Mouse (Mus musculus) forebrain, embryonic 15.5 days (tissue): ENCODE measurements around the gene Spo11. TPM values are rescaled to one million over a fixed set of nuclear protein-coding genes. Genes with fewer than 3 reads are reported as not detected.

ENCODE experiments used
- ATAC-seq: fragments of 200-750 bp; cut with Nextera tagmentation; replicated peaks from 2 replicates; pipeline ENCODE4 v1.8.0; 2017; ENCODE audit warnings: mild to moderate bottlenecking, moderate TSS enrichment, moderate library complexity
- H3K27ac ChIP-seq: fragments of 300-500 bp; sonication (generic); replicated peaks from 2 replicates; pipeline ENCODE4 v1.5.1; 2015; ENCODE audit warnings: mild to moderate bottlenecking, inconsistent platforms
- H3K27me3 ChIP-seq: fragments of 300-500 bp; sonication (generic); 2 replicates; pipeline ENCODE4 v1.6.1; 2015; ENCODE audit warnings: inconsistent platforms
- H3K36me3 ChIP-seq: fragments of 300-500 bp; sonication (generic); 2 replicates; pipeline ENCODE4 v1.6.1; 2015; ENCODE audit warnings: mild to moderate bottlenecking, inconsistent platforms
- H3K4me1 ChIP-seq: fragments of 300-500 bp; sonication (generic); 2 replicates; pipeline ENCODE4 v1.6.1; 2015; ENCODE audit warnings: inconsistent platforms
- H3K4me2 ChIP-seq: fragments of 300-500 bp; sonication (generic); replicated peaks from 2 replicates; pipeline ENCODE4 v1.6.1; 2015; ENCODE audit warnings: mild to moderate bottlenecking, inconsistent platforms
- H3K4me3 ChIP-seq: fragments of 300-500 bp; sonication (generic); 2 replicates; pipeline ENCODE4 v1.5.1; 2015; ENCODE audit warnings: mild to moderate bottlenecking, inconsistent platforms
- H3K9ac ChIP-seq: fragments of 300-500 bp; sonication (generic); replicated peaks from 2 replicates; pipeline ENCODE4 v1.6.1; 2015; ENCODE audit warnings: mild to moderate bottlenecking, inconsistent platforms
- H3K9me3 ChIP-seq: fragments of 300-500 bp; sonication (generic); 2 replicates; pipeline ENCODE4 v1.6.1; 2016; ENCODE audit warnings: inconsistent platforms
- WGBS: fragments of 180-500 bp; shearing (Covaris S2); methylation state at CpG from one replicate; pipeline ENCODE4 v1.1.7; 2015; ENCODE audit warnings: mixed read lengths; 5-methylcytosine and 5-hydroxymethylcytosine counted together
- polyA plus RNA-seq: library from polyadenylated mRNA; unstranded; fragments of >200 nt; fragmentation: Nextera tagmentation; extraction: Ambion mirVana; gene quantifications from 2 replicates; pipeline ENCODE4 v1.2.1, GENCODE M21; 2015

Gene Spo11
- polyA plus RNA-seq, 1 experiment from 2014 or later = 0.46 TPM

DNA sequence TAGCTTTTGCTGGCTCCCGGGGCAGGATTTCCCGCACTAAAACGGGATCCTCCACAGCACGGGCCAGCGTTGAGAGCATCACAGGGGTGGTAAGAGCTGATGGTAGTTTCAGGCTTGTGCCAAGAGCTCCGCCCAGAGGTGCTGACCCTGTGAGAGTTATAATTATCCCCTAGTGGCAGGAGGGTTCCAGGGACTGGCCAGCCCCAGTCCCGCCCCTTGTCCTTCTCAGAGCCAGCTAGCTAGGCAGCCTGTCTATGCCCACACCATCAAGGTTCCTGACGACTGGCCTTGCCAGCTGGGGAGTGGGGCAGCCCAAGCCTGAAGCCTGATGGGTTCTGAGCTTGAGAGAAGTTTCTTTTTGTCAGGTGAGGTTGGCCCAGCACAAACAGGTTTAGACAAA, 41.1 kb downstream of the Spo11 start:
- 0 out of 2 replicates have a peak overlapping the region, but pooled peaks have one; percentile 10 for H3K9ac ChIP-seq
- peaks cover 12% of the 10 kb centered on the region; the same call in 1 of the 2 replicates for H3K27me3 ChIP-seq
- no peak overlapping the region for H3K4me2 ChIP-seq
- no peak overlapping the region for H3K27ac ChIP-seq
- peaks cover 25% of the 10 kb centered on the region for H3K36me3 ChIP-seq
- 36% methylated on average over 8 of the region's 8 CpGs for WGBS
- H3K9me3 ChIP-seq = no peaks in the 10 kb centered on the region
- H3K4me3 ChIP-seq = no peak overlapping the region
- ATAC-seq = no peak
- peaks cover 30% of the 10 kb centered on the region for H3K4me1 ChIP-seq

DNA sequence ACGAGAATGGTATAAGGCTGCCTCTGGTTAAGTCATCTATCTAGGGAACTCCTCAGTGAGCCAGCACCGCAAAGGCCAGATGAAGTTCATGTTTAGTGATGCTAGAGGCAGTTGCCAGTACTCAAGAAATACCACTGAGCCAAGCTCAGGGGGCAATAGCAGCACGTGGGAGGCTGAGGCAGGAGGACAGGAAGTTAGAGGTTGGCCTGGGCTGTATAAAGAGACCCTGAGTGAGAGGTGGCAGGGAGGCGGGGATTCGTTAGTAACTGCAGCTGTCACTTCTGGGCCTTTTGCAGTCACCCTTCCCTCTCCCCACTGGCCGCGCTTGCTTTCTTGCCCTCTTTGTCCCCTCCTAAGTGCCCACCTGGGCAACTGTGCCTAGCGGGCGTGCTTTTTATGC, 41.8 kb downstream of the Spo11 start:
- Histone ChIP-seq H3K9me3 (no peaks in the 10 kb centered on the region), H3K4me1 (peaks cover 37% of the 10 kb centered on the region), H3K27ac (no peak overlapping the region), H3K27me3 (peaks cover 12% of the 10 kb centered on the region; the same call in 1 of the 2 replicates), H3K4me2 (peak overlapping the region; percentile 85), H3K36me3 (peaks cover 18% of the 10 kb centered on the region), H3K4me3 (peak overlapping the region; percentile 44), H3K9ac (peak overlapping the region; percentile 33)
- peak; percentile 3; the same call in 1 of the 2 replicates for ATAC-seq
- whole genome bisulfite sequencing = 15% methylated on average over 9 of the region's 9 CpGs

DNA sequence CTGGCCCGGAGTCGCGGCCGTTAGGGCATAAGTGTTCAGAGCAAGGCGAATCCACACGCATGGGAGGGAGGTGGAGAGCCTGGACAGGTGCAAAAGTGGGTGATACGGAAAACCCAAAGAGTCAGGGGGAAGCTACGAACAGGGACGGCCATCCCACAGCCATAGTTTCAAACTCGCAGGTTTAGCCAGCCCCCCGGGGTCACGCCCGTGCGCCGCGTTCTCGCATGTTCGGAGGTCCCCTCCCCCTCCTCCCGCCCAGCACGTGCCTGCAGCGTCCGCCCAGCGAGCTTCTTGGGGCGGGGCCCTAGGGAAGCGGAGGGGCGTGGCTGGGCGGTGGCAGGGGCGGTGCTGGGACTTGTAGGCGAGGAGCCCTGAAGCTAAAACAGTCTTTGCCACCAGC, 42.3 kb downstream of the Spo11 start:
- H3K4me3 ChIP-seq = peak overlapping the region; percentile 44
- no peak overlapping the region for H3K27ac ChIP-seq
- under 1% methylated on average over 29 of the region's 29 CpGs for WGBS
- H3K4me1 ChIP-seq = peaks cover 42% of the 10 kb centered on the region
- H3K9me3 ChIP-seq = no peaks in the 10 kb centered on the region
- H3K9ac ChIP-seq = peak overlapping the region; percentile 33
- peaks cover 13% of the 10 kb centered on the region for H3K36me3 ChIP-seq
- ATAC-seq = peak; percentile 69
- H3K4me2 ChIP-seq = peak overlapping the region; percentile 85
- peaks cover 12% of the 10 kb centered on the region; the same call in 1 of the 2 replicates for H3K27me3 ChIP-seq

DNA sequence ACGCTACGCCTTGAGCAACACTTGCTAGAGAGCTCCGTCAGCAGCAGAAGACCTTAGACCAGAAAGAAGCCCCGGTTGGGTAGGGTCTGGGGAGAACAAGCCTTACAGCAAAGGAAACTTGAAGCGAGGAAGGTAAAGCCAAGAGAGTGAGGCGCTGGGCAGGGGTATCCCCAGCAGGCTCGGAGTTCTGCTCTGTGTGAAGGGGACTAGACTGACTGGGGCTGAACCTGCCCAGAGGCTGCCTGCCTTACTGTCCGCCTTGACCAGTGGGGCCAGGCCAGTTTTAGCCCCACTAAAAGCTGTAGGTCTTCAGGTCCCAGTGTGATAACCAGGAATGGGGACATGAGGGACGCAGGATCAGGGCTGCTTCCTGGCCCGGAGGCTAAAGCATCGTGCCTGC, 42.9 kb downstream of the Spo11 start, which contains the start of gene Rbm38:
TSS of gene Rbm38 (plus strand) at position 69 of the 400 bp plus-strand sequence.
- 32% methylated on average over 11 of the region's 11 CpGs for WGBS
- no peak within 1 kb of the TSS for H3K27ac ChIP-seq
- H3K9ac ChIP-seq = peak within 1 kb of the TSS; percentile 33
- peaks cover 48% of the 10 kb centered on the region for H3K4me1 ChIP-seq
- peaks cover 12% of the 10 kb centered on the region; the same call in 1 of the 2 replicates for H3K27me3 ChIP-seq
- peaks cover 8% of the 10 kb centered on the region for H3K36me3 ChIP-seq
- H3K4me2 ChIP-seq = peak within 1 kb of the TSS; percentile 85
- ATAC-seq = no peak
- no peaks in the 10 kb centered on the region for H3K9me3 ChIP-seq
- peak within 1 kb of the TSS; percentile 70 for H3K4me3 ChIP-seq

DNA sequence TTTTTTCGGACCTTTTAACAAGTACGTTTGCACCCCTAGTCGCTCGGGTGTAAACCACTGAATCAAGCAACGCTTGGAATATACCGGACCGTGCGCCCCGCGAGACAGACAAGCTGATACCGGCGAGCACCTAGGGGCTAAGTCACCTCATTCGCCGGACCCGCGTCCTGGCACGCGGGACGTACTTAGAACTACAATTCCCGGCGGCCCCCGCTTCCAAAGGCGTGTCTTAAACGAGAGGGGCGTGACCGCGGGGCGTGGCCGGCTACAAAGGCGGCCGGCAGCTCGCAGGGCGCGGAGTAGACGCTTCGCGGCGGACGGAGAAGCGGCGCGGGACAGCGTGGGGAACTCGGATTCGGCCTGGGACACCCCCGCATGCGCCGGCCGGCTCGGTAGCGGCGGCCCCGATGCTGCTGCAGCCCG, 44.1 kb downstream of the Spo11 start:
- peaks cover 59% of the 10 kb centered on the region for H3K4me1 ChIP-seq
- H3K4me2 ChIP-seq = peak overlapping the region; percentile 64
- ATAC-seq = peak; percentile 79
- H3K36me3 ChIP-seq = no peaks in the 10 kb centered on the region
- WGBS = under 1% methylated on average over 54 of the region's 54 CpGs
- peak overlapping the region; percentile 70 for H3K4me3 ChIP-seq
- peaks cover 12% of the 10 kb centered on the region; the same call in 1 of the 2 replicates for H3K27me3 ChIP-seq
- peak overlapping the region; percentile 68 for H3K27ac ChIP-seq
- peak overlapping the region; percentile 66 for H3K9ac ChIP-seq
- no peaks in the 10 kb centered on the region for H3K9me3 ChIP-seq

DNA sequence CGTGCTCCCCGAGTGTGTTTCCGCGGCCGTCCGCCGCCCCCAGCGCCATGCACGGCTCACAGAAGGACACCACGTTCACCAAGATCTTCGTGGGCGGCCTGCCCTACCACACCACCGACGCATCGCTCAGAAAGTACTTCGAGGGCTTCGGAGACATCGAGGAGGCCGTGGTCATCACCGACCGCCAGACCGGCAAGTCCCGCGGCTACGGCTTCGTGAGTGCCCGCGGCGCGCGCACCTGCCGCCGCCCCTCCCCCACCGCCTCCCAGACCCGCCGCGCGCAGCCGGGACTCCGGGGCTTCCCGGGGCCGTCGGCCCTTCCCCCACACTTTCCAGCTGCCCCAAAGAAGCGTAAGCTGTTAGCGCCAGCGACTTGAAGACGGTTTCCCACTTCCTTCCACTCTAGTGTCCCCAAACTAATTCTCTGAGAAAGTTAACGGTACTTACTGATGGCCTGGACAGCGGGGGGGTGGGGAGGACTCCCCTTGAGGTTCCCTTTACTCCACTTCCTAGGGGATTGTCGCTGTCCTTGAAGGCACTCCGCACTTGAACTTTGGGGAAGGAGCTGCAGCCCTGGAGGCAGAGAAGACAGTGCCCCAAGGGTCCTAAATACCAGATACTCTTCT, 44.7 kb downstream of the Spo11 start:
- H3K9ac ChIP-seq = peak overlapping the region; percentile 66
- ATAC-seq = peak; percentile 51
- peak overlapping the region; percentile 64 for H3K4me2 ChIP-seq
- peaks cover 12% of the 10 kb centered on the region; the same call in 1 of the 2 replicates for H3K27me3 ChIP-seq
- under 1% methylated on average over 47 of the region's 51 CpGs for WGBS
- peak overlapping the region; percentile 68 for H3K27ac ChIP-seq
- peak overlapping the region; percentile 70 for H3K4me3 ChIP-seq
- H3K4me1 ChIP-seq = peaks cover 64% of the 10 kb centered on the region
- no peaks in the 10 kb centered on the region for H3K9me3 ChIP-seq
- no peaks in the 10 kb centered on the region for H3K36me3 ChIP-seq

DNA sequence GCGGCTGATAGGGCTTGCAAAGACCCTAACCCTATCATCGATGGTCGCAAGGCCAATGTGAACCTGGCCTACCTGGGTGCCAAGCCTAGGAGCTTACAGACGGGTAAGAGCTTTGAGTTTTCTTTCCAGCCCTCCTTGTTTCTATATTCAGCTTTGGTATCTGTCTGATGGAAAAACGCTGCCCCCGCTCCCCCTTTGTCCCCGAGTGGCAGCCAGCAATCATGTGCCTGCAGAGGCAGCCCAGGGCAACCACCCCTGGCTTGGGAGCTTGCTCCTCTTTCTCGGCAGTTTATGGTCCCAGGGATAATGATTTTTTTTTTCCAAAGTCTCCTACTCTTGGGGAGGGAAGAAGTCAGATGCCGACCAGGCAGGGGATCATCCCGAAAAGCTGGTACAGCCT, 45.3 kb downstream of the Spo11 start:
- Histone ChIP-seq H3K27ac (no peak overlapping the region), H3K4me2 (peak overlapping the region; percentile 64), H3K27me3 (peaks cover 12% of the 10 kb centered on the region; the same call in 1 of the 2 replicates), H3K36me3 (no peaks in the 10 kb centered on the region), H3K9ac (peak overlapping the region; percentile 66), H3K4me1 (peaks cover 65% of the 10 kb centered on the region), H3K4me3 (peak overlapping the region; percentile 70), H3K9me3 (no peaks in the 10 kb centered on the region)
- 19% methylated on average over 10 of the region's 10 CpGs for WGBS
- ATAC-seq = no peak

DNA sequence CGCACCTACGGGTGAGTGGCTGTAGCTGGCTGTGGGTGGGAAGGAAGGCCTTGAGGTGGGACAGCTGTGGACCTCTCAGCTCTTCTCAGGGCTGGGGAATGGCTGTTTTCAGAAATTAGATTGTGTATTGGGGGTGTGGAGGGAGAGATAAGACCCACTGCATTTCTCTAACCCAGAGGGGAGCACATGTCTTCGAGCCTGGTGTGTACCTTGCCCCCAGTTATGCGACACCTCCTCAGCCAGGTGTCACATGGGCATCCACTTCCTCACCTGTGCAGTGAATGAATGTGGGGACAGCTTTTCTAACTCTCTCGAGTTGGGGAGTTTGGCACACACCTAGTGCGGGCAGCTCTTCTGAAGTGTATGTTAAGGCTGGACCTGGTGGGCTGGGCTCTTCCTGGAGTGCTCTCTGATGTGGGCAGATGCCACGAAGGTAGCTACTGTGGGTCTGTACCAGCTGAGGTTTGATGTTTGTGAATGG, 45.9 kb downstream of the Spo11 start:
- H3K4me1 ChIP-seq = peaks cover 68% of the 10 kb centered on the region
- peak overlapping the region; percentile 70 for H3K4me3 ChIP-seq
- ATAC-seq = no peak
- H3K4me2 ChIP-seq = peak overlapping the region; percentile 64
- H3K36me3 ChIP-seq = no peaks in the 10 kb centered on the region
- WGBS = 83% methylated on average over 7 of the region's 7 CpGs
- H3K9ac ChIP-seq = peak overlapping the region; percentile 66; the same call in 1 of the 2 replicates
- H3K9me3 ChIP-seq = no peaks in the 10 kb centered on the region
- peaks cover 12% of the 10 kb centered on the region; the same call in 1 of the 2 replicates for H3K27me3 ChIP-seq
- no peak overlapping the region for H3K27ac ChIP-seq

DNA sequence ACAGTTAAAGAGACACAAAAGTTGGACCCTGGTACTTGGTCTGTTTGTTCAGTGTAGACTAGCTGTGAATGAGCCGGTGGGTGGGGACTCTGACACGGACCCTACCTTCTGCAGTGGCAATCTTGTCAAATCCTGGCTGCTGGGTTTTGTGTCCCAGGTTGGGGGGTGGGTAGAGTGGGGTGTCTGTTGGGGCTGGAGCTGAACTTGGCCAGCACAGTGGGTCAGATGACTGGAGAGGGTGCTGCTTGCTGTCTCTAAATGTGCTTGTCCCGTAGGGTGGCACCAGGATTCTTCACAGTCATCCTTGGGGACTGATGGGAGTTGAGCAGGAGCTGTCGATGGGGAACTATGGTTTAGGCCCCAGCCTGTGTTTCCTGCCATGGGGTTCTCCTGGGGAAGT, 46.5 kb downstream of the Spo11 start:
- Histone ChIP-seq H3K27me3 (peaks cover 9% of the 10 kb centered on the region; the same call in 1 of the 2 replicates), H3K4me3 (peak overlapping the region; percentile 70; the same call in 1 of the 2 replicates), H3K9me3 (no peaks in the 10 kb centered on the region), H3K9ac (no peak overlapping the region), H3K4me2 (no peak overlapping the region), H3K4me1 (peaks cover 68% of the 10 kb centered on the region), H3K27ac (no peak overlapping the region), H3K36me3 (no peaks in the 10 kb centered on the region)
- no peak for ATAC-seq
- 72% methylated on average over 4 of the region's 4 CpGs for WGBS

DNA sequence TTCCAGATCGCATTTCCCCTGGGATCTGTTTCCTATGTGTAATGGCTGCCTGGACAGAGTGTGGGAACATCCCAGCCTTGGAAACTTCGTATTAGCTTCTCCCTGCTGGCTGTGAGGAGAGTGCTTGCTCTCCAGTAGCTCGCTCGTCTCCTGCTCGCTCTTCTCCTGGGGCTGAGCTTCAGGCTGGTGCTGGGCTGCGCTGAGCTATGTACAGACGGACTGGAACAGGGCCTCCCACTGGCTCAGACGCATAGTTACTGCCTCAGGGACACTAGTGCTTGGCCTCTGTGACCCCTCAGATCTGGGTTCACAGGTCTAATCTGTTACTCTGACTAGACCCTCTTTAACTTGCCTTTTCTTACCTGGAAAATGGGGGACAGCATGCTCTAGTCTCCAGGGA, 46.9 kb downstream of the Spo11 start:
- no peak overlapping the region for H3K9ac ChIP-seq
- no peaks in the 10 kb centered on the region for H3K36me3 ChIP-seq
- peaks cover 8% of the 10 kb centered on the region; the same call in 1 of the 2 replicates for H3K27me3 ChIP-seq
- WGBS = 74% methylated on average over 8 of the region's 8 CpGs
- H3K4me2 ChIP-seq = no peak overlapping the region
- H3K9me3 ChIP-seq = no peaks in the 10 kb centered on the region
- H3K4me3 ChIP-seq = no peak overlapping the region
- no peak overlapping the region for H3K27ac ChIP-seq
- peaks cover 67% of the 10 kb centered on the region for H3K4me1 ChIP-seq
- ATAC-seq = no peak

DNA sequence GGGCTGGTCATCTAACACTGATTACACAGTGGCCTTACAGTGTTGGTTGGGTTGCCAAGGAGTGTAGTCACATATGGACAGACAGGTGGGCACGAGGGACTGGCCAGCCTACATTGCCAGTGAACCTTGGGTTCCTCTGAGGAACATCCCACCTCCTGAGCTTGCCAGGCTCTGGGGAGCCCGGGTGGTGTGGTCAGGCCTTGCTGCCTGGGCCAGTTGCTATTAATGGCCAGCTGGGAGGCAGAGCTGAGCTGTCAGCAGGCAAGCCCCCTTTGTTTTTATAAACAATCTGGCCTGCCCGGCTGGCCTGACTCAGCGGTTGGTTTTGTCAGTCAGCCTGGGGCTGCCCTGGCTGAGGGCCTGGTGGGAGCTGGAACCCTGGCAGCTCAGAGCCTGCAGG, 47.4 kb downstream of the Spo11 start:
- Histone ChIP-seq H3K4me3 (no peak overlapping the region), H3K9ac (no peak overlapping the region), H3K4me1 (peaks cover 62% of the 10 kb centered on the region), H3K9me3 (no peaks in the 10 kb centered on the region), H3K4me2 (no peak overlapping the region), H3K27me3 (peaks cover 8% of the 10 kb centered on the region; the same call in 1 of the 2 replicates), H3K27ac (0 out of 2 replicates have a peak overlapping the region, but pooled peaks have one; percentile 12), H3K36me3 (no peaks in the 10 kb centered on the region)
- no peak for ATAC-seq
- WGBS = 16% methylated on average over 4 of the region's 4 CpGs

DNA sequence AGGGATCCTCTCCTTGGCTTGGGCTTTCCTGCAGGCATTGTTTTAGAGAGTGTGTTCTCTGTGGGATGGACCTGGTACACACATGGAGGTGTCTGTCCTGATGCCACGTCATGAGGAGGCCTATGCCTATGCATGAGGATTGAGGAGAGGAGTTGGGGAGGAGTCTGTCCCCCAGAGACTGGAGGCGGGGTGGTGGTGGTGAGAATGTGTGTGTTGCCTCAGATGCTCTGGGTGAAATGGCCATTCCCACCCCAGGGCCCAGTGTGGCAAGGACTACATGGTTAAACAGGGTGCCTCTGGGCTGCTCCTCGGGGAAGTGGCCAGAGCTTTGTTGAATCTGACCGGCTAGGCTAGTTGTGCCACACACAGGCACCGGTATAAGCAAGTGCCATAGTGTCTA, 48.8 kb downstream of the Spo11 start:
- whole genome bisulfite sequencing = 87% methylated on average over 5 of the region's 5 CpGs
- H3K9ac ChIP-seq = no peak overlapping the region
- 0 out of 2 replicates have a peak, but pooled peaks cover 4% of the 10 kb centered on the region for H3K36me3 ChIP-seq
- ATAC-seq = no peak
- no peak overlapping the region for H3K4me3 ChIP-seq
- no peak overlapping the region for H3K4me2 ChIP-seq
- no peaks in the 10 kb centered on the region for H3K9me3 ChIP-seq
- peaks cover 54% of the 10 kb centered on the region for H3K4me1 ChIP-seq
- no peak overlapping the region for H3K27ac ChIP-seq
- no peaks in the 10 kb centered on the region for H3K27me3 ChIP-seq
